In genomic region chr7:135453690-135454089, GRCm38 (mm10) we compare ENCODE assay signal across 15 mouse cellular contexts. TPM values are rescaled to one million over a fixed set of nuclear protein-coding genes. Genes with fewer than 3 reads are reported as not detected.
DNase-seq lines count a peak whose midpoint lies in the region; ATAC-seq and TF ChIP-seq lines count a peak whose summit lies in the region.
"Had no signal": no experiment of that assay in that cellular context is flagged by ENCODE, and none has a peak within 500 bp of the region (broad histone marks: within the 10 kb centered on the region; RNA-seq: fewer than 3 reads in every experiment).

No protein-coding gene starts in this region.

- H3K9ac ChIP-seq in kidney, postnatal 0 days (ENCODE audit: low read depth, low read length): no peak overlapping the region
- H3K9ac ChIP-seq in forebrain, embryonic 12.5 days: no peak overlapping the region
- H3K9ac ChIP-seq: hindbrain, embryonic 15.5 days; lung, embryonic 15.5 days had no signal

- ATAC-seq in kidney, postnatal 0 days (replicated peaks; ENCODE audit: low FRiP score, low read depth): no peak
- ATAC-seq in cerebellum, adult (ENCODE audit: insufficient number of reproducible peaks, low FRiP score, low TSS enrichment): no peak
- no peak for ATAC-seq in forebrain, embryonic 12.5 days (ENCODE audit: low FRiP score)
- ATAC-seq: forebrain, embryonic 14.5 days had no signal

- TF ChIP-seq POLR2A in kidney, adult 2 months (IDR thresholded peaks at IDR 0.05; ENCODE audit: low read depth, low read length): no peak

- no peaks in the 10 kb centered on the region for H3K27me3 ChIP-seq in kidney, postnatal 0 days (ENCODE audit: insufficient read depth, low read length)
- H3K27me3 ChIP-seq in kidney, adult 2 months (replicated peaks; ENCODE audit: control insufficient read depth, insufficient read depth, low read length): no peaks in the 10 kb centered on the region
- no peaks in the 10 kb centered on the region for H3K27me3 ChIP-seq in forebrain, embryonic 12.5 days
- H3K27me3 ChIP-seq: hindbrain, embryonic 15.5 days; lung, embryonic 15.5 days had no signal

- H3K27ac ChIP-seq in kidney, postnatal 0 days: no peak overlapping the region
- no peak overlapping the region for H3K27ac ChIP-seq in kidney, adult 2 months (ENCODE audit: insufficient read depth, low read depth, low read length)
- H3K27ac ChIP-seq in forebrain, embryonic 12.5 days: no peak overlapping the region
- H3K27ac ChIP-seq: hindbrain, embryonic 15.5 days; lung, embryonic 15.5 days had no signal

- TF ChIP-seq CTCF in kidney, postnatal 0 days (IDR thresholded peaks at IDR 0.05; ENCODE audit: low read depth): no peak
- no peak for TF ChIP-seq CTCF in kidney, adult 2 months (conservative IDR thresholded peaks at IDR 0.05; ENCODE audit: insufficient read depth, insufficient read length, low read depth, low read length)

- no peak overlapping the region for H3K4me2 ChIP-seq in kidney, postnatal 0 days (ENCODE audit: low read length)
- no peak overlapping the region for H3K4me2 ChIP-seq in forebrain, embryonic 12.5 days
- H3K4me2 ChIP-seq: hindbrain, embryonic 15.5 days; lung, embryonic 15.5 days had no signal

- no peaks in the 10 kb centered on the region for H3K4me1 ChIP-seq in kidney, postnatal 0 days (replicated peaks; ENCODE audit: insufficient read depth, low read length)
- H3K4me1 ChIP-seq in kidney, adult 2 months (ENCODE audit: control insufficient read depth, insufficient read depth, low read length): no peaks in the 10 kb centered on the region
- no peaks in the 10 kb centered on the region for H3K4me1 ChIP-seq in forebrain, embryonic 12.5 days
- H3K4me1 ChIP-seq: lung, embryonic 15.5 days had no signal

- H3K4me3 ChIP-seq in kidney, postnatal 0 days (replicated peaks; ENCODE audit: low read depth, low read length): no peak overlapping the region
- no peak overlapping the region for H3K4me3 ChIP-seq in kidney, adult 2 months (ENCODE audit: insufficient read depth, low read depth, low read length)
- H3K4me3 ChIP-seq in forebrain, embryonic 12.5 days (replicated peaks): no peak overlapping the region
- H3K4me3 ChIP-seq: hindbrain, embryonic 15.5 days; lung, embryonic 15.5 days had no signal

- DNase-seq in kidney, postnatal 0 days (ENCODE audit: low spot score): peak; percentile 57
- DNase-seq in kidney, adult 2 months: no peak
- DNase-seq in testis, postnatal 10 days (ENCODE audit: low spot score): peak; percentile 49
- no peak for DNase-seq in testis, postnatal 14 days (ENCODE audit: low spot score)
- peak; percentile 41 for DNase-seq in embryo, embryonic 9.5 days (ENCODE audit: extremely low spot score)
- DNase-seq: heart, adult 18-20 months; right cerebral cortex, adult 18-20 months; thymus, postnatal 36 days had no signal

- H3K9me3 ChIP-seq in kidney, postnatal 0 days (replicated peaks; ENCODE audit: low read length): no peaks in the 10 kb centered on the region
- no peaks in the 10 kb centered on the region for H3K9me3 ChIP-seq in forebrain, embryonic 12.5 days
- H3K9me3 ChIP-seq: hindbrain, embryonic 15.5 days; lung, embryonic 15.5 days had no signal

- 43% methylated on average over 3 of the region's 3 CpGs for WGBS in kidney, postnatal 0 days
- WGBS in kidney, adult 2 months: 37% methylated on average over 3 of the region's 3 CpGs
- WGBS in forebrain, embryonic 12.5 days: 74% methylated on average over 3 of the region's 3 CpGs

- H3K36me3 ChIP-seq in kidney, postnatal 0 days (ENCODE audit: insufficient read depth, low read length): no peaks in the 10 kb centered on the region
- H3K36me3 ChIP-seq in kidney, adult 2 months (ENCODE audit: control insufficient read depth, insufficient read depth, low read length): no peaks in the 10 kb centered on the region
- H3K36me3 ChIP-seq in forebrain, embryonic 12.5 days (replicated peaks): no peaks in the 10 kb centered on the region
- H3K36me3 ChIP-seq: hindbrain, embryonic 15.5 days; lung, embryonic 15.5 days had no signal

RNA-seq across cellular contexts. Expression of gene Foxi2, which starts 43.6 kb away (rescaled TPM):
- polyA plus RNA-seq in kidney, postnatal 0 days (2015; fragmentation: Nextera tagmentation; extraction: Ambion mirVana): not detected in 2 replicates
- polyA plus RNA-seq in kidney, adult 2 months (2012; rRNA removed): not detected in 2 replicates
- polyA plus RNA-seq in forebrain, embryonic 12.5 days (2016; fragmentation: Nextera tagmentation; extraction: Ambion mirVana): 0.14 TPM in 1 of 2 replicates, not detected in the other
- polyA plus RNA-seq: cortical plate, adult 2 months; forebrain, embryonic 14.5 days; lung, embryonic 15.5 days; midbrain, postnatal 0 days had no signal

Comparison
In these comparisons a context has a peak if more than half of its experiments do, and no peak if none do; other contexts are left out.
1. DNase-seq: peak in kidney, postnatal 0 days (single experiment), testis, postnatal 10 days (single experiment) and embryo, embryonic 9.5 days (single experiment); none in kidney, adult 2 months (single experiment) and testis, postnatal 14 days (single experiment).